Mouse (Mus musculus) bone marrow macrophage, adult 2 months (primary cell): ENCODE data around the gene Ankrd33b. TPM values are rescaled to one million over a fixed set of nuclear protein-coding genes. Genes with fewer than 3 reads are reported as not detected.

Source experiments
- H3K27ac ChIP-seq: 2 replicates; pipeline ENCODE4 v1.5.1; 2012; ENCODE audit warnings: low read depth, low read length; ENCODE audit not compliant: insufficient read depth
- H3K4me1 ChIP-seq: 2 replicates; pipeline ENCODE4 v1.6.1; 2012; ENCODE audit warnings: low read length; ENCODE audit not compliant: control insufficient read depth, insufficient read depth
- H3K4me3 ChIP-seq: 2 replicates; pipeline ENCODE4 v1.5.1; 2012; ENCODE audit warnings: mild to moderate bottlenecking, low read length, moderate library complexity; ENCODE audit not compliant: insufficient read depth
- CTCF ChIP-seq: IDR thresholded peaks from 2 replicates; pipeline ENCODE4 v1.5.1; 2012; ENCODE audit warnings: low read depth, mild to moderate bottlenecking, low read length, moderate library complexity
- POLR2A ChIP-seq: IDR thresholded peaks from 2 replicates; pipeline ENCODE4 v1.6.1; 2012; ENCODE audit warnings: mild to moderate bottlenecking, low read depth, low read length, borderline replicate concordance
- polyA plus RNA-seq: library from polyadenylated mRNA; stranded (reverse); fragments of >200 nt; gene quantifications from 2 replicates; pipeline ENCODE4 v1.2.4, GENCODE M21; 2012; ENCODE audit not compliant: missing spikeins, insufficient read depth, insufficient read length

Ankrd33b gene
- polyA plus RNA-seq, 1 experiment: 7.8 TPM

GRCm38 (mm10) chr15:31328082-31328614 lies 39.4 kb downstream of the Ankrd33b start:
- TF ChIP-seq CTCF (no peak), POLR2A (no peak)
- Histone ChIP-seq H3K27ac (no peak overlapping the region), H3K4me3 (no peak overlapping the region), H3K4me1 (peaks cover 57% of the 10 kb centered on the region)

- Histone ChIP-seq H3K27ac (0 out of 2 replicates have a peak overlapping the region, but pooled peaks have one; percentile 7), H3K4me3 (no peak overlapping the region), H3K4me1 (peaks cover 42% of the 10 kb centered on the region)
- TF ChIP-seq POLR2A: no peak
- no peak for TF ChIP-seq CTCF
Observed at GRCm38 (mm10) chr15:31325660-31326354, 41.7 kb downstream of the Ankrd33b start.

- no peak for TF ChIP-seq POLR2A
- no peak for TF ChIP-seq CTCF
- Histone ChIP-seq H3K4me3 (no peak overlapping the region), H3K27ac (no peak overlapping the region), H3K4me1 (peaks cover 31% of the 10 kb centered on the region)
Observed at GRCm38 (mm10) chr15:31324551-31324950, 43.0 kb downstream of the Ankrd33b start.

DNA sequence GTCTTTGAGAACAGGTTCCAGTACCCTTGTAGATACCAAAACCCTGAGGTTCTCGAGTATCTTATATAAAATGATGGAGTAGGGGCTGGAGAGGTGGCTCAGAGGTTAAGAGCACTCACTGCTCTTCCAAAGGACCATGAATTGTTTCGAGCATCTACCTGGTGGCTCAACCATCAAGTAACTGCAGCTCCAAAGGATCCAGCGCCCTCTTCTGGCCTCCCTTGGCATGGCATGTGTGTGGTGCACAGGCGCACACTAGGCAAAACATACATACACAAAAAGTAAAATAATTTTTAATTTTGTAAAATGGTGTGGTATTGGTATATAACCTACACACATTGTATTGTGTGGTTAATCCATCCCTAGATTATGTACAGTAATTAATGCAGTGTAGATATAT lies 43.8 kb downstream of the Ankrd33b start:
- Histone ChIP-seq H3K4me3 (no peak overlapping the region), H3K4me1 (peaks cover 28% of the 10 kb centered on the region), H3K27ac (no peak overlapping the region)
- TF ChIP-seq CTCF: peak; percentile 39; the same call in 1 of the 2 replicates
- no peak for TF ChIP-seq POLR2A

DNA sequence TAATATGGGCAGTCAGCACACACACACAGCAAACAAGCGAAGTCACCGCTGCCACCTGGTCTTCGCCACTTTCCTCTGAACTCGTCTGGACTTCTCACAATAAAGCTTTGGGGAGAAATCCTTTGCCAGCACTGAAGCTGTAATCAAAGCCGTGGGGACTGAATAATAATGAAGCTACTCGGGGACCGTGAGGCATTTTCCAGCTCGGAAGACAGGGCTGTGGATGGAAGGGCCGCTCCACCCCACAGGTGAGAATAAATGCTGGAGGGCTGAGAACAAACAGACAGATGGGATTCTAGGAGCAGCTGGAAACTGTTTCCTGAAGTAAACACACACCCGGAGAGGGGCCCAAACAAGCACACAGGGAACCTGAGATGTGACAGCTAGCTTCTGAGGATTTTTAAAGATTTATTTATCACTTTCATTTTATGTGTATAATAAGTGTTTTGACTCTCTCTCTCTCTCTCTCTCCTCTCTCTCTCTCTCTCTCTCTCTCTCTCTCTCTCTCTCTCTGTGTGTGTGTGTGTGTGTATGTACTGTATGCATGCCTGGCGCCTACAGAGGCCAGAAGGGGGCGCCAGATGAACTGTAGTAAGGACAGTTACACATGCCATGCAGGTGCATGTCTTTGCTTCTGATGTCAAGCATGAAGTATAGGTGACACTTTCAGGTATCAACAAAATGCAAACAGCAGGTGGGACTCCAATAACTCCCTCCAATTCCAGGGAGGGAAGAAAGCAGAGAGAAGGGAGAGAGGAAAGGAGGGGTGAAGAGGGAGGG lies 46.7 kb downstream of the Ankrd33b start:
- Histone ChIP-seq H3K4me3 (no peak overlapping the region), H3K4me1 (peaks cover 18% of the 10 kb centered on the region), H3K27ac (no peak overlapping the region)
- no peak for TF ChIP-seq POLR2A
- no peak for TF ChIP-seq CTCF

DNA sequence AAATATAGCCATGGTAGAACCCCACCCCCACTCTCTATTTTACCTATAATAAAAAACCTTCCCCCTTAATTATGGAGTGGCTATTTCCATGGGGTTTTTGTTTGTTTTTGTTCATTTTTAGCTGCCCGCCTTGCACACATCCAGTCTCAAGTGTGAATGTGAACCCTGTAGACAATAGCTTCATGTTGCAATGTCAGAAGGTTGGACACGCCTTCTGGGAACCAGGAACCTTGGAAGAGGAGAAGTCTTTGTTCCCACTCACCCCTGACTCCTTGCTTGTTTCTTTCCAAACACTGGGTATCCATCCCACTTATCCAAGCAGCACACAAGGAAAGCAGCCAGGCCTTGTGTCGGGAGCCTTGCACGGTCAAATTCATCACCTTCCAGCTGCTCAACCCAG lies 48.5 kb downstream of the Ankrd33b start:
- Histone ChIP-seq H3K4me1 (peaks cover 10% of the 10 kb centered on the region; the same call in 1 of the 2 replicates), H3K27ac (no peak overlapping the region), H3K4me3 (no peak overlapping the region)
- TF ChIP-seq POLR2A: no peak
- no peak for TF ChIP-seq CTCF

DNA sequence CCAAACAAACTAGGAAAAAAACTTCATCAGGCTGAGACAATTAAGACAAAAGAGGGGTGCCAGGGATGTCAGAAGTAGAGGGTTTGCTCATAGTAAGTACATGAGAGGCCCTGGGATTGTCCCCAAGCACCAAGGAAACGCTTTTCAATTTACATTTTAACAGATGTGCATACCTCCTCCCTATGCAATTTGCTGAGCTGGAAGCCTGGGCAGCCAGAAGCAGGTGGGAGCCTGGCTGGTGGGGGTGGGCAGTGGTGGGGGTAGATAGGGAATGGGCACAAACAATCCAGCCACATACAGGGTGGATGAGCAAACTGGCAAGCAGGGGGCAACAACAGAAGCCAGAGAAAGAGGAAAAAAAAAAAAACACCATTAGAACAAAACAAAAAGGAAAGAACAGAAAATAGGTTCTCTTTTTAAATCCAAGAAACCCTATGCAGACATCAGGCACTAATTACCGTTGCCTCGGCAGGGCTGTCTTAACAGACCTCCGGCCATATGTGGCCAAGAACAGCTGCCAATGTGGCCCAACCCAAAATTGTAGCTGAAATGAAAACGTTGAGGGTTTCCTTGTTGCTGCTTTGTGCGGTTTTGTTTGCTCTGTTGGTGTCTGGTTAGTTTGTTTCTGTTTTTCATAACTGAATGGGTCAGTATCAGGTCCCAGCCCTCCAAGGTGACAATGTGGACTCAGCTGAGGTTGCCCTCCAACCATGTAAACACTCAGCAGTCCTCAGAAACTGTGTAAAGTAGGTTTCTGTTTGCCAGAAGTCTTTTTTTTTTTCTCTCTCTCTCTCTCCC lies 49.2 kb downstream of the Ankrd33b start:
- TF ChIP-seq CTCF: no peak
- TF ChIP-seq POLR2A: no peak
- no peak overlapping the region for H3K27ac ChIP-seq
- H3K4me3 ChIP-seq: no peak overlapping the region
- peaks cover 10% of the 10 kb centered on the region; the same call in 1 of the 2 replicates for H3K4me1 ChIP-seq

DNA sequence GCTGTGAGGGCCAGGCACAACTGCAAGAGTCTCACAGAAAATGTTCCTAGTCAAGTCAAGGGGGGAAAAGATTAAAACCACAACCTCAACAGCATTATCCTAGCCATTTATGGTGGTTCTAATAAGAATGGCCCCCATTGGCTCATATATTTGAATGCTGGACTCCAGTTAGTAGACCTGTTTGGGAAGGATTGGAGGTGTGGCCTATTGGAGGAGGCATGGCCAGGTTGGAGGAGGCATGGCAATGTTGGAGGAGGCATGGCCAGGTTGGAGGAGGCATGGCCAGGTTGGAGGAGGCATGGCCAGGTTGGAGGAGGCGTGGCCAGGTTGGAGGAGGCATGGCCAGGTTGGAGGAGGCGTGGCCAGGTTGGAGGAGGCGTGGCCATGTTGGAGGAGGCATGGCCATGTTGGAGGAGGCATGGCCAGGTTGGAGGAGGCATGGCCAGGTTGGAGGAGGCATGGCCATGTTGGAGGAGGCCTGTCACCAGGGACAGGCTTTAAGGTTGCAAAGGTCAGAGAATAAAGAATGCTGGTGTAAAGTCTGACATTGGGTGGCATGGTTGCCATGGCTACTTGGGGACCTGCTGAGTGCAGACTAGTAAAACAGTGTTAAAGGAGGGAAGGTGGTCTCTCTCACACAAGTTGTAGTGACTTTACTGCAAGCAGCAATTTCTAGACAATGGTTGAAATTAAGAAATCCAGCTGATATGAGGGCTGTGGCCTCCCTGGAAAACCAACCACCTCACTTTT lies 50.3 kb downstream of the Ankrd33b start:
- TF ChIP-seq POLR2A: no peak
- TF ChIP-seq CTCF: no peak
- Histone ChIP-seq H3K4me3 (no peak overlapping the region), H3K4me1 (peaks cover 5% of the 10 kb centered on the region; the same call in 1 of the 2 replicates), H3K27ac (no peak overlapping the region)
